Mouse (Mus musculus) heart, postnatal 25 days (tissue): ENCODE measurements at regions not wholly inside any gene's neighbourhood (a gene's known extent, or its start where the extent isn't known, plus 50 kb on each side); places are given as distances from the start of the nearest gene placed in this dataset.

Source experiments
- DNase-seq: peaks from one replicate; pipeline ENCODE4 v3.0.0; 2022; ENCODE audit warnings: low spot score
- intact Hi-C: fragments of 180-260 bp; cut with DNase I; formaldehyde crosslinking; loops from one replicate; pipeline ENCODE4 v1.15.1; 2025

- intact Hi-C loops, result no loop called here
Measured at GRCm38 (mm10) chr11:43952151-43952550, 51.1 kb upstream of the Adra1b start.

GRCm38 (mm10) chr11:43958241-43958975, 57.4 kb upstream of the Adra1b start:
- DNase-seq, result no peak
- intact Hi-C loops, result no loop called here

More at GRCm38 (mm10) chr11:43952151-43952550, 51.1 kb upstream of the Adra1b start:
- DNase-seq, result no peak

GRCm38 (mm10) chr11:43958976-43959315, 57.9 kb upstream of the Adra1b start:
- intact Hi-C loops, result no loop called here

GRCm38 (mm10) chr11:43960348-43961105, 59.5 kb upstream of the Adra1b start:
- intact Hi-C loops, result no loop called here

More at GRCm38 (mm10) chr11:43958976-43959315, 57.9 kb upstream of the Adra1b start:
- DNase-seq, result no peak

GRCm38 (mm10) chr11:43961398-43962070, 60.5 kb upstream of the Adra1b start:
- intact Hi-C loops, result no loop called here
- no peak for DNase-seq

More at GRCm38 (mm10) chr11:43960348-43961105, 59.5 kb upstream of the Adra1b start:
- DNase-seq, result no peak

- intact Hi-C loops, result no loop called here
Measured at GRCm38 (mm10) chr11:43967764-43968163, 66.8 kb upstream of the Adra1b start.

GRCm38 (mm10) chr11:43971886-43972285, 70.9 kb upstream of the Adra1b start:
- intact Hi-C loops, result no loop called here
- DNase-seq, result no peak

More at GRCm38 (mm10) chr11:43967764-43968163, 66.8 kb upstream of the Adra1b start:
- no peak for DNase-seq

- intact Hi-C loops, result no loop called here
Measured at GRCm38 (mm10) chr11:43976024-43976423, 75.0 kb upstream of the Adra1b start.

GRCm38 (mm10) chr11:43979406-43979805, 78.4 kb upstream of the Adra1b start:
- DNase-seq, result no peak
- intact Hi-C loops, result no loop called here

More at GRCm38 (mm10) chr11:43976024-43976423, 75.0 kb upstream of the Adra1b start:
- no peak for DNase-seq

- DNase-seq, result no peak
- intact Hi-C loops, result no loop called here
Measured at GRCm38 (mm10) chr11:43980444-43980843, 79.4 kb upstream of the Adra1b start.

GRCm38 (mm10) chr11:43989911-43990430, 89.0 kb upstream of the Adra1b start:
- intact Hi-C loops, result no loop called here
- no peak for DNase-seq

- intact Hi-C loops, result no loop called here
- no peak for DNase-seq
Measured at GRCm38 (mm10) chr11:43992011-43992471, 91.0 kb upstream of the Adra1b start.

- intact Hi-C loops, result no loop called here
- DNase-seq, result no peak
Measured at GRCm38 (mm10) chr11:43998046-43998725, 97.2 kb upstream of the Adra1b start.

GRCm38 (mm10) chr11:44000056-44000455, 99.0 kb upstream of the Adra1b start:
- DNase-seq, result no peak
- intact Hi-C loops, result no loop called here

- intact Hi-C loops, result no loop called here
Measured at GRCm38 (mm10) chr11:44001843-44002589, 101.0 kb upstream of the Adra1b start.

GRCm38 (mm10) chr11:44002716-44003522, 101.9 kb upstream of the Adra1b start:
- intact Hi-C loops, result no loop called here
- DNase-seq, result no peak

More at GRCm38 (mm10) chr11:44001843-44002589, 101.0 kb upstream of the Adra1b start:
- DNase-seq, result no peak

- intact Hi-C loops, result no loop called here
- no peak for DNase-seq
Measured at GRCm38 (mm10) chr11:44007526-44008040, 106.6 kb upstream of the Adra1b start.

GRCm38 (mm10) chr11:44012314-44012713, 111.3 kb upstream of the Adra1b start:
- DNase-seq, result no peak
- intact Hi-C loops, result no loop called here
